Mouse (Mus musculus): ENCODE measurements around the gene Arid1a.

DNA sequence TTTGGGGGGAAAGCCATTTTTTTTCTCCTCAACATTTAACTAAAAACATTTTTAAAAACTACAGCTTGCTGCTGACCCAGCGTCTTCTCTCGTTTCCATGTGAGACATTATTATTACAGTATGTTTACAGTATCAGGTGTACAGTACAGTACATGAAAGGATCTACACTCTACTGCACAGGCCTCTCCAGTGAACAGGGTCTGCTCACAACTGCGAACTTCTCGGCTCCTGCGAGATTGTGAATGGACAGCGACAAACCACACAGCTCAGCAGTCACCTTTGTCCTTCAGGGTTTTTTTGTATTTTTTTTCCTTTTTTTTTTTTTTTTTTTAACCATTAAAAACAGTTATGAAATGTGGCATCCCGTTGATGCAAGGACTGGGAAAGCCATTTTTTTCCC is 76.9 kb downstream of the Arid1a start:
- no peak for TF ChIP-seq CTCF (IDR thresholded peaks at IDR 0.05; ENCODE audit: low read depth)
- no peak for TF ChIP-seq EP300 (IDR thresholded peaks at IDR 0.05; ENCODE audit: low read depth)

All from liver, postnatal 0 days (tissue).